ENCODE assay signal across 18 mouse cellular contexts in genomic region chr19:59579676-59580075, GRCm38 (mm10).
"Had no signal": no experiment of that assay in that cellular context is flagged by ENCODE, and none has a peak within 500 bp of the region (broad histone marks: within the 10 kb centered on the region; RNA-seq: fewer than 3 reads in every experiment).

No protein-coding gene starts in this region.

- H3K27ac ChIP-seq: midbrain, embryonic 10.5 days; midbrain, embryonic 12.5 days; neural tube, embryonic 12.5 days had no signal

- H3K4me3 ChIP-seq: midbrain, embryonic 10.5 days; midbrain, embryonic 12.5 days; myocyte; neural tube, embryonic 12.5 days had no signal

- H3K36me3 ChIP-seq: midbrain, embryonic 10.5 days; midbrain, embryonic 12.5 days; neural tube, embryonic 12.5 days had no signal

- H3K9me3 ChIP-seq: midbrain, embryonic 10.5 days; midbrain, embryonic 12.5 days; neural tube, embryonic 12.5 days had no signal

- DNase-seq: lung, adult 18-20 months; lung, embryonic 14.5 days; lung, postnatal 10 days; lung, postnatal 4 days; midbrain, embryonic 14.5 days; retina, postnatal 1 day; right cerebral cortex, adult 18-20 months; right cerebral cortex, postnatal 25 days; right cerebral cortex, postnatal 4 days; spleen, adult 18-20 months; thymus, adult 18-20 months; thymus, postnatal 14 days; thymus, postnatal 36 days had no signal

- H3K9ac ChIP-seq: lung, embryonic 14.5 days; midbrain, embryonic 12.5 days; neural tube, embryonic 12.5 days had no signal

- ATAC-seq: midbrain, embryonic 16.5 days had no signal

- H3K4me2 ChIP-seq: lung, embryonic 14.5 days; midbrain, embryonic 12.5 days; neural tube, embryonic 12.5 days had no signal

- H3K4me1 ChIP-seq: midbrain, embryonic 10.5 days; midbrain, embryonic 12.5 days; neural tube, embryonic 12.5 days had no signal
